Mouse (Mus musculus): ENCODE results near the gene 1700025G04Rik. TPM values are rescaled to one million over a fixed set of nuclear protein-coding genes. Genes with fewer than 3 reads are reported as not detected.

The 1700025G04Rik gene
- polyA plus RNA-seq, 1 experiment = 2.2 TPM

- DNase-seq = no peak
- no peak for TF ChIP-seq CTCF (conservative IDR thresholded peaks at IDR 0.05; ENCODE audit: insufficient read depth, insufficient read length, low read depth, low read length)
- TF ChIP-seq POLR2A (IDR thresholded peaks at IDR 0.05; ENCODE audit: low read depth, low read length) = no peak
- Histone ChIP-seq H3K4me1 (ENCODE audit: control insufficient read depth, insufficient read depth, low read length) (no peaks in the 10 kb centered on the region), H3K4me3 (ENCODE audit: insufficient read depth, low read depth, low read length) (no peak overlapping the region), H3K36me3 (ENCODE audit: control insufficient read depth, insufficient read depth, low read length) (no peaks in the 10 kb centered on the region), H3K27me3 (replicated peaks; ENCODE audit: control insufficient read depth, insufficient read depth, low read length) (no peaks in the 10 kb centered on the region), H3K27ac (ENCODE audit: insufficient read depth, low read depth, low read length) (no peak overlapping the region)
- WGBS = 96% methylated on average over 5 of the region's 5 CpGs
Observed at GRCm38 (mm10) chr1:152011741-152012140, 78.2 kb downstream of the 1700025G04Rik start.

- H3K27me3 ChIP-seq (replicated peaks; ENCODE audit: control insufficient read depth, insufficient read depth, low read length) = no peaks in the 10 kb centered on the region
- no peak for TF ChIP-seq POLR2A (IDR thresholded peaks at IDR 0.05; ENCODE audit: low read depth, low read length)
- no peak for TF ChIP-seq CTCF (conservative IDR thresholded peaks at IDR 0.05; ENCODE audit: insufficient read depth, insufficient read length, low read depth, low read length)
- H3K4me1 ChIP-seq (ENCODE audit: control insufficient read depth, insufficient read depth, low read length) = no peaks in the 10 kb centered on the region
- no peak for DNase-seq
- no peak overlapping the region for H3K27ac ChIP-seq (ENCODE audit: insufficient read depth, low read depth, low read length)
- WGBS = 84% methylated on average over 13 of the region's 13 CpGs
- no peaks in the 10 kb centered on the region for H3K36me3 ChIP-seq (ENCODE audit: control insufficient read depth, insufficient read depth, low read length)
- H3K4me3 ChIP-seq (ENCODE audit: insufficient read depth, low read depth, low read length) = no peak overlapping the region
Observed at GRCm38 (mm10) chr1:152010251-152010980, 79.5 kb downstream of the 1700025G04Rik start.

GRCm38 (mm10) chr1:152008473-152008991 lies 81.4 kb downstream of the 1700025G04Rik start:
- Histone ChIP-seq H3K4me1 (ENCODE audit: control insufficient read depth, insufficient read depth, low read length) (no peaks in the 10 kb centered on the region), H3K27me3 (replicated peaks; ENCODE audit: control insufficient read depth, insufficient read depth, low read length) (no peaks in the 10 kb centered on the region), H3K27ac (ENCODE audit: insufficient read depth, low read depth, low read length) (no peak overlapping the region), H3K36me3 (ENCODE audit: control insufficient read depth, insufficient read depth, low read length) (no peaks in the 10 kb centered on the region), H3K4me3 (ENCODE audit: insufficient read depth, low read depth, low read length) (no peak overlapping the region)
- peak; percentile 36 for DNase-seq
- WGBS = 55% methylated on average over 8 of the region's 8 CpGs
- no peak for TF ChIP-seq CTCF (conservative IDR thresholded peaks at IDR 0.05; ENCODE audit: insufficient read depth, insufficient read length, low read depth, low read length)
- no peak for TF ChIP-seq POLR2A (IDR thresholded peaks at IDR 0.05; ENCODE audit: low read depth, low read length)

GRCm38 (mm10) chr1:152006529-152006928 lies 83.4 kb downstream of the 1700025G04Rik start:
- H3K4me3 ChIP-seq (ENCODE audit: insufficient read depth, low read depth, low read length) = no peak overlapping the region
- H3K36me3 ChIP-seq (ENCODE audit: control insufficient read depth, insufficient read depth, low read length) = no peaks in the 10 kb centered on the region
- H3K27me3 ChIP-seq (replicated peaks; ENCODE audit: control insufficient read depth, insufficient read depth, low read length) = no peaks in the 10 kb centered on the region
- H3K27ac ChIP-seq (ENCODE audit: insufficient read depth, low read depth, low read length) = no peak overlapping the region
- H3K4me1 ChIP-seq (ENCODE audit: control insufficient read depth, insufficient read depth, low read length) = no peaks in the 10 kb centered on the region
- no peak for TF ChIP-seq CTCF (conservative IDR thresholded peaks at IDR 0.05; ENCODE audit: insufficient read depth, insufficient read length, low read depth, low read length)
- no peak for TF ChIP-seq POLR2A (IDR thresholded peaks at IDR 0.05; ENCODE audit: low read depth, low read length)
- DNase-seq = no peak
- WGBS = 87% methylated on average over 6 of the region's 6 CpGs

GRCm38 (mm10) chr1:152004509-152004908 lies 85.4 kb downstream of the 1700025G04Rik start:
- Histone ChIP-seq H3K27ac (ENCODE audit: insufficient read depth, low read depth, low read length) (no peak overlapping the region), H3K4me1 (ENCODE audit: control insufficient read depth, insufficient read depth, low read length) (no peaks in the 10 kb centered on the region), H3K36me3 (ENCODE audit: control insufficient read depth, insufficient read depth, low read length) (no peaks in the 10 kb centered on the region), H3K27me3 (replicated peaks; ENCODE audit: control insufficient read depth, insufficient read depth, low read length) (no peaks in the 10 kb centered on the region), H3K4me3 (ENCODE audit: insufficient read depth, low read depth, low read length) (no peak overlapping the region)
- no peak for DNase-seq
- TF ChIP-seq CTCF (conservative IDR thresholded peaks at IDR 0.05; ENCODE audit: insufficient read depth, insufficient read length, low read depth, low read length) = no peak
- no peak for TF ChIP-seq POLR2A (IDR thresholded peaks at IDR 0.05; ENCODE audit: low read depth, low read length)
- WGBS = 95% methylated on average over 6 of the region's 6 CpGs

GRCm38 (mm10) chr1:152000461-152000860 lies 89.5 kb downstream of the 1700025G04Rik start:
- no peaks in the 10 kb centered on the region for H3K36me3 ChIP-seq (ENCODE audit: control insufficient read depth, insufficient read depth, low read length)
- no peaks in the 10 kb centered on the region for H3K27me3 ChIP-seq (replicated peaks; ENCODE audit: control insufficient read depth, insufficient read depth, low read length)
- 73% methylated on average over 5 of the region's 5 CpGs for WGBS
- no peaks in the 10 kb centered on the region for H3K4me1 ChIP-seq (ENCODE audit: control insufficient read depth, insufficient read depth, low read length)
- DNase-seq = no peak
- no peak overlapping the region for H3K27ac ChIP-seq (ENCODE audit: insufficient read depth, low read depth, low read length)
- TF ChIP-seq POLR2A (IDR thresholded peaks at IDR 0.05; ENCODE audit: low read depth, low read length) = no peak
- TF ChIP-seq CTCF (conservative IDR thresholded peaks at IDR 0.05; ENCODE audit: insufficient read depth, insufficient read length, low read depth, low read length) = no peak
- no peak overlapping the region for H3K4me3 ChIP-seq (ENCODE audit: insufficient read depth, low read depth, low read length)

GRCm38 (mm10) chr1:151999424-151999842 lies 90.5 kb downstream of the 1700025G04Rik start:
- WGBS = 70% methylated on average over 7 of the region's 7 CpGs
- TF ChIP-seq POLR2A (IDR thresholded peaks at IDR 0.05; ENCODE audit: low read depth, low read length) = no peak
- TF ChIP-seq CTCF (conservative IDR thresholded peaks at IDR 0.05; ENCODE audit: insufficient read depth, insufficient read length, low read depth, low read length) = no peak
- no peaks in the 10 kb centered on the region for H3K27me3 ChIP-seq (replicated peaks; ENCODE audit: control insufficient read depth, insufficient read depth, low read length)
- no peak for DNase-seq
- H3K4me3 ChIP-seq (ENCODE audit: insufficient read depth, low read depth, low read length) = no peak overlapping the region
- H3K36me3 ChIP-seq (ENCODE audit: control insufficient read depth, insufficient read depth, low read length) = no peaks in the 10 kb centered on the region
- no peak overlapping the region for H3K27ac ChIP-seq (ENCODE audit: insufficient read depth, low read depth, low read length)
- no peaks in the 10 kb centered on the region for H3K4me1 ChIP-seq (ENCODE audit: control insufficient read depth, insufficient read depth, low read length)
